Mouse (Mus musculus) hindbrain, postnatal 0 days (tissue): Measurements from ENCODE around the gene Siae. TPM values are rescaled to one million over a fixed set of nuclear protein-coding genes. Genes with fewer than 3 reads are reported as not detected.

Source experiments
- ATAC-seq: fragments of 200-750 bp; cut with Nextera tagmentation; 2 replicates; pipeline ENCODE4 v1.8.0; 2017; ENCODE audit warnings: mild to moderate bottlenecking, moderate TSS enrichment, moderate library complexity
- DNase-seq: peaks from one replicate; pipeline ENCODE4 v3.0.0-alpha.2; 2015; ENCODE audit warnings: low spot score
- H3K27ac ChIP-seq: fragments of 300-500 bp; sonication (generic); 2 replicates; pipeline ENCODE4 v1.5.1; 2014; ENCODE audit warnings: mild to moderate bottlenecking
- H3K27me3 ChIP-seq: fragments of 300-500 bp; sonication (generic); 2 replicates; pipeline ENCODE4 v1.6.1; 2014; ENCODE audit warnings: low read length, mixed read lengths; ENCODE audit not compliant: insufficient read depth
- H3K36me3 ChIP-seq: fragments of 300-500 bp; sonication (generic); 2 replicates; pipeline ENCODE4 v1.6.1; 2014; ENCODE audit warnings: low read length, mixed read lengths; ENCODE audit not compliant: insufficient read depth
- H3K4me1 ChIP-seq: fragments of 300-500 bp; sonication (generic); 2 replicates; pipeline ENCODE4 v1.6.1; 2014; ENCODE audit warnings: antibody characterized with exemption, low read length, mixed read lengths; ENCODE audit not compliant: insufficient read depth
- H3K4me2 ChIP-seq: fragments of 300-500 bp; sonication (generic); 2 replicates; pipeline ENCODE4 v1.6.1; 2014; ENCODE audit warnings: low read depth, mild to moderate bottlenecking, low read length, moderate library complexity, mixed read lengths
- H3K4me3 ChIP-seq: fragments of 300-500 bp; sonication (generic); 2 replicates; pipeline ENCODE4 v1.5.1; 2014; ENCODE audit warnings: low read length
- H3K9ac ChIP-seq: fragments of 300-500 bp; sonication (generic); replicated peaks from 2 replicates; pipeline ENCODE4 v1.6.1; 2014; ENCODE audit warnings: mild to moderate bottlenecking, low read length, moderate library complexity, mixed read lengths
- H3K9me3 ChIP-seq: fragments of 300-500 bp; sonication (generic); 2 replicates; pipeline ENCODE4 v1.6.1; 2016; ENCODE audit warnings: low read length, mixed read lengths
- CTCF ChIP-seq: IDR thresholded peaks from 2 replicates; pipeline ENCODE4 v1.5.1; 2016; ENCODE audit warnings: antibody characterized with exemption, control low read depth, low read depth
- WGBS: fragments of 180-500 bp; shearing (Covaris S2); extraction: QIAGEN DNeasy Blood & Tissue Kit; methylation state at CpG from one replicate; pipeline ENCODE4 v1.1.7; 2014; 5-methylcytosine and 5-hydroxymethylcytosine counted together
- polyA plus RNA-seq: library from polyadenylated mRNA; unstranded; fragments of >200 nt; fragmentation: Nextera tagmentation; extraction: Ambion mirVana; gene quantifications from 2 replicates; pipeline ENCODE4 v1.2.1, GENCODE M21; 2015
- total RNA-seq: library from RNA; depleted of rRNA; stranded (reverse); fragments of >200 nt; gene quantifications from 2 replicates; pipeline ENCODE4 v1.2.3, GENCODE M21; 2014

Siae gene
- total and polyA plus RNA-seq, 2 experiments from 2014 or later = 15.5 to 18.7 TPM

- H3K36me3 ChIP-seq = peaks cover 45% of the 10 kb centered on the region
These were observed 98.3 kb downstream of the Siae start for GRCm38 (mm10) chr9:37653836-37654235.

GRCm38 (mm10) chr9:37655961-37656360 lies 100.5 kb downstream of the Siae start:
- Histone ChIP-seq H3K4me1 (peaks cover 10% of the 10 kb centered on the region), H3K4me3 (peak overlapping the region; percentile 74), H3K27ac (no peak overlapping the region), H3K9ac (peak overlapping the region; percentile 63), H3K36me3 (peaks cover 24% of the 10 kb centered on the region; the same call in 1 of the 2 replicates), H3K9me3 (no peaks in the 10 kb centered on the region), H3K4me2 (peak overlapping the region; percentile 67), H3K27me3 (no peaks in the 10 kb centered on the region)
- ATAC-seq (no peak), DNase-seq (no peak)
- TF ChIP-seq CTCF = no peak
- WGBS = 73% methylated on average over 8 of the region's 8 CpGs

More at GRCm38 (mm10) chr9:37653836-37654235, 98.3 kb downstream of the Siae start:
- DNase-seq (no peak), ATAC-seq (no peak)
- Histone ChIP-seq H3K27me3 (no peaks in the 10 kb centered on the region), H3K4me2 (no peak overlapping the region), H3K27ac (no peak overlapping the region), H3K9ac (no peak overlapping the region), H3K4me3 (no peak overlapping the region), H3K4me1 (peaks cover 10% of the 10 kb centered on the region), H3K9me3 (no peaks in the 10 kb centered on the region)
- TF ChIP-seq CTCF = no peak
- 93% methylated on average over 5 of the region's 5 CpGs for WGBS

- ATAC-seq (peak; percentile 44), DNase-seq (no peak)
- Histone ChIP-seq H3K4me3 (peak overlapping the region; percentile 74), H3K27me3 (no peaks in the 10 kb centered on the region), H3K27ac (peak overlapping the region; percentile 70; the same call in 1 of the 2 replicates), H3K4me1 (peaks cover 10% of the 10 kb centered on the region), H3K36me3 (peaks cover 19% of the 10 kb centered on the region; the same call in 1 of the 2 replicates), H3K9ac (peak overlapping the region; percentile 63), H3K4me2 (peak overlapping the region; percentile 67), H3K9me3 (no peaks in the 10 kb centered on the region)
- TF ChIP-seq CTCF = no peak
- WGBS = 3% methylated on average over 10 of the region's 10 CpGs
These were observed 101.0 kb downstream of the Siae start for GRCm38 (mm10) chr9:37656439-37656881.

GRCm38 (mm10) chr9:37656931-37657481 lies 101.5 kb downstream of the Siae start, which contains the start of gene Tbrg1:
Gene Tbrg1 (minus strand): TSS chr9:37657312.
- Histone ChIP-seq H3K27me3 (no peaks in the 10 kb centered on the region), H3K4me3 (peak within 1 kb of the TSS; percentile 74), H3K9ac (peak within 1 kb of the TSS; percentile 63), H3K4me2 (peak within 1 kb of the TSS; percentile 67), H3K4me1 (peaks cover 10% of the 10 kb centered on the region), H3K27ac (peak within 1 kb of the TSS; percentile 70; the same call in 1 of the 2 replicates), H3K9me3 (no peaks in the 10 kb centered on the region), H3K36me3 (peaks cover 17% of the 10 kb centered on the region; the same call in 1 of the 2 replicates)
- under 1% methylated on average over 36 of the region's 36 CpGs for WGBS
- DNase-seq (peak; percentile 85), ATAC-seq (peak; percentile 96)
- no peak for TF ChIP-seq CTCF

GRCm38 (mm10) chr9:37659413-37659812 lies 103.9 kb downstream of the Siae start:
- no peaks in the 10 kb centered on the region for H3K36me3 ChIP-seq
- 86% methylated on average over 6 of the region's 6 CpGs for WGBS
- no peaks in the 10 kb centered on the region for H3K27me3 ChIP-seq
- no peak overlapping the region for H3K4me2 ChIP-seq
- ATAC-seq (no peak), DNase-seq (no peak)
- H3K9ac ChIP-seq = no peak overlapping the region
- no peak overlapping the region for H3K27ac ChIP-seq
- TF ChIP-seq CTCF = no peak
- H3K4me3 ChIP-seq = no peak overlapping the region
- H3K9me3 ChIP-seq = no peaks in the 10 kb centered on the region
- H3K4me1 ChIP-seq = peaks cover 10% of the 10 kb centered on the region

- Histone ChIP-seq H3K27me3 (no peaks in the 10 kb centered on the region), H3K4me2 (no peak overlapping the region), H3K36me3 (no peaks in the 10 kb centered on the region), H3K9me3 (no peaks in the 10 kb centered on the region), H3K4me1 (no peaks in the 10 kb centered on the region), H3K27ac (no peak overlapping the region), H3K4me3 (no peak overlapping the region), H3K9ac (no peak overlapping the region)
- no peak for TF ChIP-seq CTCF
- 83% methylated on average over 1 of the region's 1 CpGs for WGBS
- ATAC-seq = no peak
- DNase-seq = no peak
These were observed 107.7 kb downstream of the Siae start for GRCm38 (mm10) chr9:37663210-37663609.

- Histone ChIP-seq H3K4me1 (no peaks in the 10 kb centered on the region), H3K36me3 (no peaks in the 10 kb centered on the region), H3K27ac (no peak overlapping the region), H3K4me2 (no peak overlapping the region), H3K9ac (no peak overlapping the region), H3K9me3 (no peaks in the 10 kb centered on the region), H3K27me3 (no peaks in the 10 kb centered on the region), H3K4me3 (no peak overlapping the region)
- ATAC-seq = no peak
- WGBS = 77% methylated on average over 2 of the region's 2 CpGs
- DNase-seq = no peak
- no peak for TF ChIP-seq CTCF
These were observed 109.1 kb downstream of the Siae start for GRCm38 (mm10) chr9:37664604-37665003.
